Mouse (Mus musculus) neural tube, embryonic 15.5 days (tissue): ENCODE results near the gene Tenm2. TPM values are rescaled to one million over a fixed set of nuclear protein-coding genes. Genes with fewer than 3 reads are reported as not detected.

Experiments
- ATAC-seq: fragments of 200-750 bp; cut with Nextera tagmentation; 2 replicates; pipeline ENCODE4 v1.8.0; 2017; ENCODE audit warnings: mild to moderate bottlenecking, moderate TSS enrichment, moderate library complexity; ENCODE audit not compliant: low FRiP score
- H3K27ac ChIP-seq: fragments of 300-500 bp; sonication (generic); replicated peaks from 2 replicates; pipeline ENCODE4 v1.5.1; 2015; ENCODE audit warnings: mild to moderate bottlenecking, inconsistent platforms
- H3K27me3 ChIP-seq: fragments of 300-500 bp; sonication (generic); replicated peaks from 2 replicates; pipeline ENCODE4 v1.6.1; 2015; ENCODE audit warnings: inconsistent platforms
- H3K36me3 ChIP-seq: fragments of 300-500 bp; sonication (generic); 2 replicates; pipeline ENCODE4 v1.6.1; 2015; ENCODE audit warnings: inconsistent platforms
- H3K4me1 ChIP-seq: fragments of 300-500 bp; sonication (generic); 2 replicates; pipeline ENCODE4 v1.6.1; 2015; ENCODE audit warnings: inconsistent platforms
- H3K4me2 ChIP-seq: fragments of 300-500 bp; sonication (generic); 2 replicates; pipeline ENCODE4 v1.6.1; 2015; ENCODE audit warnings: inconsistent platforms, mild to moderate bottlenecking, moderate library complexity
- H3K4me3 ChIP-seq: fragments of 300-500 bp; sonication (generic); replicated peaks from 2 replicates; pipeline ENCODE4 v1.5.1; 2015; ENCODE audit warnings: mild to moderate bottlenecking, inconsistent platforms
- H3K9ac ChIP-seq: fragments of 300-500 bp; sonication (generic); replicated peaks from 2 replicates; pipeline ENCODE4 v1.6.1; 2015; ENCODE audit warnings: mild to moderate bottlenecking, inconsistent platforms
- H3K9me3 ChIP-seq: fragments of 300-500 bp; sonication (generic); replicated peaks from 2 replicates; pipeline ENCODE4 v1.6.1; 2016; ENCODE audit warnings: inconsistent platforms
- WGBS: fragments of 180-500 bp; shearing (Covaris S2); methylation state at CpG from one replicate; pipeline ENCODE4 v1.1.7; 2015; ENCODE audit warnings: mixed read lengths; 5-methylcytosine and 5-hydroxymethylcytosine counted together
- polyA plus RNA-seq: library from polyadenylated mRNA; unstranded; fragments of >200 nt; fragmentation: Nextera tagmentation; extraction: Ambion mirVana; gene quantifications from 2 replicates; pipeline ENCODE4 v1.2.1, GENCODE M21; 2015

The Tenm2 gene
- polyA plus RNA-seq, 1 experiment from 2014 or later: 34.7 TPM

DNA sequence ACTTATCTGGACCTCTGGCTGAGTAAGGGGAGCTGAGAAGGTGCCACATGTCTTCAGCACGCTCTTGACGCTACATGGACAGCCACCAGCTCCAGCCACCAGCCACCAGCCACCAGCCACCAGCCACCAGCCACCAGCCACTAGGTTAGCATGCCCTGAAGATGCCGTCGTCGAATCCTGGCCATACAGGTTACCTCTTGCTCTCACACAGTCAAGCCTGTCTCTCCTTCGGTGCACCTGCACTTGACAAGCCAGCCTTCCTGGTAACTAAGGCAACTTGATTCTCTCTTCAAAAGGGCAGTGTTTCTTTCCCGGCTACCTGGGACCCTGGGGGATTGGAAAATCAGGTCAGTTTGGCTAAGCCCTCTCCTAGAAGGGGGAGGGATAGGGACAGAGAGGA is 1262.6 kb downstream of the Tenm2 start:
- Histone ChIP-seq H3K27ac (0 out of 2 replicates have a peak overlapping the region, but pooled peaks have one; percentile 37), H3K9me3 (no peaks in the 10 kb centered on the region), H3K9ac (no peak overlapping the region), H3K27me3 (no peaks in the 10 kb centered on the region), H3K4me3 (no peak overlapping the region), H3K36me3 (no peaks in the 10 kb centered on the region), H3K4me1 (peaks cover 21% of the 10 kb centered on the region), H3K4me2 (no peak overlapping the region)
- no peak for ATAC-seq
- WGBS: 53% methylated on average over 7 of the region's 7 CpGs

DNA sequence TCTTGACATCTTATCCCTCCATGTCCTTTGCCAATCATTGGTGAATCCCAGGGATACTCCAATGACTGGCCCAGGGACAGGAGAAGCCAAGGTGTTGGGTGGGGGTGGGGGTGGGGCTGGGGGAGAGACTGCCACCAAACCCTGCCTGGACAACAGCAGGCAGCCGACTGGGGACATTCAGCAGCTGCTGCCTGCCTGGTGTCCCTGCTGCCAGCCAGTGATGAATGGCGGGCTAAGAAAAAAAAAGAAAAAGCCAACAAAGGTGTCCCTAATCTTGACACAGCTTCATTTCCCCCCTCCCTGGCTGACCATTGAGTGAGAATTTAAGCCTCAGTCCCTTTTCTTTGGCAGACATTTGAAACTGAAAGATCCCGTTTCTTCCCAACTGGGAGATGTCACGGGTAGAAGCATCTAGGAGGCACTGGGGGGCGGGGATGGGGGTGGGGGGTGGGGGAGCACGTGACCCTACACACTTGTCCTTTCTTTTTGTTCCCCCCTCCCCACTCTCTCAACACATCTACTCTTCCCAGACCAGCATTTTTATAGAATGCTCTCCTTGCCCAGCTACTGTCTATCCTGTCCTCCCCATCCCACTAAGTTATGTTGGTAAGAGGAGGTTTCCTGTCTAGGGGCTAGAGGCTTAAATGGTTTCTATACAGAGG is 1263.4 kb downstream of the Tenm2 start:
- Histone ChIP-seq H3K27ac (peak overlapping the region; percentile 37; the same call in 1 of the 2 replicates), H3K27me3 (no peaks in the 10 kb centered on the region), H3K4me2 (no peak overlapping the region), H3K9ac (no peak overlapping the region), H3K4me1 (peaks cover 21% of the 10 kb centered on the region), H3K9me3 (no peaks in the 10 kb centered on the region), H3K4me3 (no peak overlapping the region), H3K36me3 (no peaks in the 10 kb centered on the region)
- WGBS: 5% methylated on average over 6 of the region's 6 CpGs
- ATAC-seq: no peak

DNA sequence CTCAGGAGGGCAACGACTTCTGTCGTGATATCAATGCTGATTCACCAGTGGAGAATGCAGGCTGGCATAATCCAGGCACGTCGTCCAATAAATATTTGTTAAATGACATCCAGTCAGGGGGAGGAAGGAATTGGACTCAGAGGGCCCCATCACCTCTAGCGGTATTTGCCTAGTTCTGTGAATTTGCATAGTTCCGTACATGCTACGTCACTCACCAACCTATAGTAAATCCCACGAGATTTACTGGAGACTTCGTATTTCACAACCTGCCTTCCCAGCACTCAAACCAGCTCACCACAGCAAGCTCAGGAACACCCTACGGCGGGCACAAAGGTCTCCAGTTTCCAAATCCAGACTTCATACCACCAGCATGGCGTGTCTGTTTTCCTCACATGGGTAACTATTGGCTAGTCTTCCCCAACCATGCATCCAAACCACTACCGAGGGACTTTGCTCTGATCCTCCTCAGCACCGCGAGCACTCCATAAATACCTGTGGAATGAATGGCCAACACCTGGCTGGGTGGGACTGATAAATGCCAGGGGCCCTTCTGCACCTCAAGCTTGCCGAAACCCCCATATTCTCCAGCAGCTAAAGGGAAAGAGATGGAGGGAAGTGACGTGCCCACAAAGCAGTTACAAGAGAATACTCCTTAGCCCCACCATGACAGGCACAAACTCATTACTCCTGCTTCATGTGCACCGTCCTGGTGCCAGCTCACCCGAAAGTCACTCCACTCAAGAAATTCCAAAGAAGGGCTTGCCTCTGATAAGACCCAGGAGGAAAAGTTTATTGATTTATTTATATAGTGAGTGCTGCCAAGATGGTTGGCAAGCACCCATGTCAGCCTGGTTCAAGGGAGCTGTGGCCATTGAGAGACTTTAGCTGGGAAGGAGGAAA is 1264.7 kb downstream of the Tenm2 start:
- 85% methylated on average over 19 of the region's 19 CpGs for WGBS
- Histone ChIP-seq H3K9me3 (no peaks in the 10 kb centered on the region), H3K9ac (no peak overlapping the region), H3K36me3 (no peaks in the 10 kb centered on the region), H3K4me3 (no peak overlapping the region), H3K27ac (no peak overlapping the region), H3K4me2 (no peak overlapping the region), H3K27me3 (no peaks in the 10 kb centered on the region), H3K4me1 (peaks cover 16% of the 10 kb centered on the region; the same call in 1 of the 2 replicates)
- ATAC-seq: no peak

DNA sequence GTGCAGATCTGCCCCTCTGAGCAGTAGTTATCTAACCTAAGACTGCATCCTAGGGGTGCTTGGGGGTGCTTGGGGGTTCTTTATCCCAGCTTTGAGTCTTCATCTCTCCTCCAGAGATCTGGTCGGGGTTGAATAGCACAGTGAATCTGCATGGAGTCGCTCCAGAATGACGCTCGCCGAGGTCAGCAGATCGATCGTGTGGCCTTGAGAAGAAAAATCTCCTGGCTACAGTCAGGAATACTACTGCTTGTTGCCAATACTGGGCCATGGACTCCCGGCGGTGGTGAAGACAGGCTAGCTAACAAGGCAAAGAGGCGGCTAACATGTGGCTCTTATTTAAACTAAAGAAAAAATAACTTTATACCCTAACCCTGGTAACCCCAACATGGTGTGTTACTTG is 1267.5 kb downstream of the Tenm2 start:
- no peak overlapping the region for H3K4me3 ChIP-seq
- WGBS: 97% methylated on average over 10 of the region's 10 CpGs
- no peaks in the 10 kb centered on the region for H3K9me3 ChIP-seq
- no peak overlapping the region for H3K9ac ChIP-seq
- no peak for ATAC-seq
- no peak overlapping the region for H3K27ac ChIP-seq
- no peaks in the 10 kb centered on the region for H3K36me3 ChIP-seq
- no peak overlapping the region for H3K4me2 ChIP-seq
- H3K27me3 ChIP-seq: no peaks in the 10 kb centered on the region
- peaks cover 8% of the 10 kb centered on the region; the same call in 1 of the 2 replicates for H3K4me1 ChIP-seq

DNA sequence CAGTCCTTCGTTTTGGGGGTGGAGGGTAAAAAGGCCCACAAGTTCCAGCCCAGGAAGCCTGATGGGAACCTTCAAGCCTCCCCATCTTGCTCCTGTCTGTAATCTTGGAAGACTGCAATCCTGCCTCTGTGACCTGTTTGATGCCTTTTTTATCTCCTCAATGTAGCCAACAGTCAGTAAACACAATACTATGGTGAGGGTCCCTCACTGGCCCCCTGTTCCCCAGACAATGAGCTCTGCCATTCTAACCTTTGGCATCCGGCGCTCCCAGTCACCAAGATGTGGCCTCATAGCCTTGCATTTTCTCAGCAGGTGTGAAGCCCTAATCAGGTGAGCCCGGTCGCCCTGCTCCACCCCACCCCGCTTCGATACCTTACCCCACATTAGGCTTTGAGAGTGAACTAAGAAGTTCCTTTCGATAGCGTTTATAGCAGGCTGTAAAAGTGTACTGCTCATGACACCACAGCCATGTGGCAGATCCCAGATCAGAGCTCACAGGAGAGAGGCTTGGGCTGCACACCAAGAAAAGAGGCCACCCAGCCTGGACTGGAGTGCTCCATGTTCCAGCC is 1271.7 kb downstream of the Tenm2 start:
- no peak for ATAC-seq
- 52% methylated on average over 9 of the region's 9 CpGs for WGBS
- H3K27ac ChIP-seq: no peak overlapping the region

DNA sequence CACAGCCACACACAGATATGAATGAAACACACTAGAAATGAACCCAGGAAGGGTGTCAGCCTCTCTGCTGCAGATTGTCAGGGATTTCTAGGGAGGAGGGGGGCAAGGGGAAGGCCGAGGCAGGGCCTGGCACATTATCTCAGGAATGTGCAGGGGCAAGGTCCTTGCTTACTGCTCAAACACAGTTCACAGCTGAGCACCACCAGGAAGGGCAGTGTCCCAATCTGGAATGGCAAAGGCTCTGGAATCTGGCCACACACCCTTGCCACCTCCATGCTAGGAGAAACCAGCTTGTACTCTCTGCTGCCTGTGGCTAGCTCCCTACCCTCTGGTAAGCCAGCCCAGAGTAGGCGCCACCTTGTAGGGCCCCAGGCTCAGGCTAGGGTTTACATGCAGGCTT is 1272.2 kb downstream of the Tenm2 start:
- no peaks in the 10 kb centered on the region for H3K36me3 ChIP-seq
- no peak overlapping the region for H3K9ac ChIP-seq
- H3K4me1 ChIP-seq: no peaks in the 10 kb centered on the region; the same call in 1 of the 2 replicates
- H3K4me3 ChIP-seq: no peak overlapping the region
- no peak overlapping the region for H3K4me2 ChIP-seq
- no peaks in the 10 kb centered on the region for H3K9me3 ChIP-seq
- H3K27me3 ChIP-seq: no peaks in the 10 kb centered on the region
- 71% methylated on average over 2 of the region's 2 CpGs for WGBS
- ATAC-seq: no peak
- H3K27ac ChIP-seq: no peak overlapping the region

More for the DNA sequence above, 1271.7 kb downstream of the Tenm2 start:
- Histone ChIP-seq H3K4me3 (no peak overlapping the region), H3K36me3 (no peaks in the 10 kb centered on the region), H3K4me2 (no peak overlapping the region), H3K27me3 (no peaks in the 10 kb centered on the region), H3K9ac (no peak overlapping the region), H3K4me1 (no peaks in the 10 kb centered on the region; the same call in 1 of the 2 replicates), H3K9me3 (no peaks in the 10 kb centered on the region)

GRCm38 (mm10) chr11:35962431-35962830 is 1273.3 kb downstream of the Tenm2 start:
- WGBS: 94% methylated on average over 2 of the region's 2 CpGs
- Histone ChIP-seq H3K27ac (no peak overlapping the region), H3K36me3 (no peaks in the 10 kb centered on the region), H3K27me3 (no peaks in the 10 kb centered on the region), H3K9ac (no peak overlapping the region), H3K4me3 (no peak overlapping the region), H3K4me2 (no peak overlapping the region), H3K9me3 (no peaks in the 10 kb centered on the region), H3K4me1 (no peaks in the 10 kb centered on the region; the same call in 1 of the 2 replicates)
- no peak for ATAC-seq

- Histone ChIP-seq H3K27ac (no peak overlapping the region), H3K9ac (no peak overlapping the region), H3K4me3 (no peak overlapping the region), H3K4me1 (no peaks in the 10 kb centered on the region; the same call in 1 of the 2 replicates), H3K36me3 (no peaks in the 10 kb centered on the region), H3K9me3 (no peaks in the 10 kb centered on the region), H3K27me3 (no peaks in the 10 kb centered on the region), H3K4me2 (no peak overlapping the region)
- ATAC-seq: no peak
- WGBS: 95% methylated on average over 3 of the region's 3 CpGs
Measured at GRCm38 (mm10) chr11:35959270-35959669, 1276.5 kb downstream of the Tenm2 start.
